Mouse (Mus musculus): ENCODE measurements at regions not wholly inside any gene's neighbourhood (a gene's known extent, or its start where the extent isn't known, plus 50 kb on each side); places are given as distances from the start of the nearest gene placed in this dataset.

DNA sequence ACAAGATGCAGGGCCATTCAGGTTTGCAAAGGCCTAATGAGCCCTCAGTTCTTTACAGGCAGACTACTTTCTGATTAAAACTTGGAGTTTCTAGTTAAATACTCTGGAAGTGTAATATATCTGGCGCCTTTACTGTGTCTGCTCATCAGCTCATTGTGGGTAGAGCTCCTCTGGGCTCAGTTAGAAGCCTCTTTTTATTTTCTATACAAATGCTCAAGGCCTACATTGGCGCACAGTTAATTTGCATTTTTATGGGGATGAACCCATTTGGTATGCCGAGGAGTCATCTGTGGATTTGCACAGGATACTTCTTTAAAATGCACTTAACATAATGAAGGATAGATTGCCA lies 573.5 kb downstream of the Rps29 start:
- Histone ChIP-seq H3K27ac (ENCODE audit: insufficient read depth, low read depth) (no peak overlapping the region), H3K9ac (ENCODE audit: insufficient read depth, low read depth) (no peak overlapping the region), H3K79me2 (replicated peaks; ENCODE audit: control insufficient read depth, extremely low read depth, insufficient read depth, poor library complexity, severe bottlenecking) (no peaks in the 10 kb centered on the region), H3K4me3 (replicated peaks in 1 of 3; ENCODE audit: low read depth in 2 of 3, low read length in 2 of 3, poor library complexity in 1 of 3) (no peak overlapping the region), H3K27me3 (replicated peaks) (no peaks in the 10 kb centered on the region), H3K9me3 (replicated peaks; ENCODE audit: low read length) (no peaks in the 10 kb centered on the region), H3K4me1 (ENCODE audit: control insufficient read depth in 1 of 2, insufficient read depth in 2 of 2) (no peaks in the 10 kb centered on the region), H3K4me2 (ENCODE audit: insufficient read depth, low read depth, poor library complexity, severe bottlenecking) (no peak overlapping the region), H3K36me3 (replicated peaks in 1 of 2; ENCODE audit: control insufficient read depth in 1 of 2, insufficient read depth in 1 of 2, low read length in 1 of 2) (no peaks in the 10 kb centered on the region)
- dilution Hi-C loops (cut with MboI; ENCODE audit: extremely low pct_ligation_motif_present, extremely low pct_unique_long_range_greater_than_20kb, low sequenced_read_pairs): no loop called here
- DNase-seq (ENCODE audit: extremely low read depth): no peak
- TF ChIP-seq PAX5 (IDR thresholded peaks at IDR 0.05; ENCODE audit: low read length) (no peak), SMC3 (IDR thresholded peaks at IDR 0.05; ENCODE audit: low read depth, low read length) (no peak), ZKSCAN1 (IDR thresholded peaks at IDR 0.05; ENCODE audit: borderline replicate concordance, low read depth, low read length) (no peak), ETS1 (conservative IDR thresholded peaks at IDR 0.05; ENCODE audit: low read depth, low read length) (no peak), SIN3A (IDR thresholded peaks at IDR 0.05; ENCODE audit: low read length) (no peak)
- in situ Hi-C loops (cut with MboI; ENCODE audit: low pct_ligation_motif_present, low pct_unique_long_range_greater_than_20kb, low sequenced_read_pairs): no loop called here

DNA sequence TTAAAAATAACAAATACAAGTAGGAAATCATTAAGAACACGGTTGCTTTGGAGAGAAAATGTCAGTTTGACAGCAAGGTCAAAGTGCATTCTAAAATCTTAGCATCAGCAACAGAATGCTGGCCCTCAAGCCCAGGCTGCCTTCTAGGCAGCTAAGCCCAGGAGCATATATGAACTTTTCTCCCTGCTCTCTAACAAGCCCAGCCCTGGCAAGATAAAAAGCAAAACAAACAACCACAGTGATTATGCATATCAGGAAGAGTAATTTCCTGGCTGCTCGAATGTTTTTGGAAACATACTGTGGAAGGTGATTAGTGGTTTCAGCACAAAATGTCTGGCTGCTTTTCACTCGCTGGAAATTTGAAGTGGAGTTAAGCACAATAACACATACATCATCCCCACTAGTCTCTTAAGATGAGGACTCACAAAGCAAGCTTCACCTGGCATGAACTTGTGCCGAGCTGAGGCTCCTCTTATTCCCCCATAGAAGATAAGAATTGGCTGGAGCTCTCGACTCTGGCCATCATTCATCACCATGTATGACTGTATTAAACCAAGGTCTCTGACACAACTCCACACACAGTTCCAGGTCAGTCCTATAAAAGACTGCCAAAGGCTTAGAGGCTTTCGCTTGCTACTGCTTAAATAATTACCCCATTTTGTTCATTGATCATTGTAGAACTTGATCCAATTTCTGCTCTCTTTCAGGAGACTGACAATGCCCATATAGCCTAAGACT lies 574.0 kb downstream of the Rps29 start:
- Histone ChIP-seq H3K4me3 (replicated peaks in 1 of 3; ENCODE audit: low read depth in 2 of 3, low read length in 2 of 3, poor library complexity in 1 of 3) (no peak overlapping the region), H3K9ac (ENCODE audit: insufficient read depth, low read depth) (no peak overlapping the region), H3K4me1 (ENCODE audit: control insufficient read depth in 1 of 2, insufficient read depth in 2 of 2) (no peaks in the 10 kb centered on the region), H3K79me2 (replicated peaks; ENCODE audit: control insufficient read depth, extremely low read depth, insufficient read depth, poor library complexity, severe bottlenecking) (no peaks in the 10 kb centered on the region), H3K9me3 (replicated peaks; ENCODE audit: low read length) (no peaks in the 10 kb centered on the region), H3K27ac (ENCODE audit: insufficient read depth, low read depth) (no peak overlapping the region), H3K36me3 (replicated peaks in 1 of 2; ENCODE audit: control insufficient read depth in 1 of 2, insufficient read depth in 1 of 2, low read length in 1 of 2) (no peaks in the 10 kb centered on the region), H3K27me3 (replicated peaks) (no peaks in the 10 kb centered on the region), H3K4me2 (ENCODE audit: insufficient read depth, low read depth, poor library complexity, severe bottlenecking) (no peak overlapping the region)
- in situ Hi-C loops (cut with MboI; ENCODE audit: low pct_ligation_motif_present, low pct_unique_long_range_greater_than_20kb, low sequenced_read_pairs) (no loop called here), dilution Hi-C loops (cut with MboI; ENCODE audit: extremely low pct_ligation_motif_present, extremely low pct_unique_long_range_greater_than_20kb, low sequenced_read_pairs) (no loop called here)
- no peak for DNase-seq (ENCODE audit: extremely low read depth)
- TF ChIP-seq USF2 (conservative IDR thresholded peaks at IDR 0.05; ENCODE audit: low read depth, low read length) (no peak), PAX5 (IDR thresholded peaks at IDR 0.05; ENCODE audit: low read length) (no peak), MAFK (IDR thresholded peaks at IDR 0.05; ENCODE audit: insufficient replicate concordance, low read length) (no peak), ZKSCAN1 (IDR thresholded peaks at IDR 0.05; ENCODE audit: borderline replicate concordance, low read depth, low read length) (no peak), RAD21 (IDR thresholded peaks at IDR 0.05; ENCODE audit: low read depth, low read length) (no peak), BHLHE40 (IDR thresholded peaks at IDR 0.05; ENCODE audit: low read depth, low read length) (no peak), MXI1 (IDR thresholded peaks at IDR 0.05; ENCODE audit: low read depth, low read length) (no peak), EP300 (IDR thresholded peaks at IDR 0.05; ENCODE audit: low read length) (no peak), MYC (IDR thresholded peaks at IDR 0.05; ENCODE audit: low read depth, low read length) (no peak), JUND (conservative IDR thresholded peaks at IDR 0.05; ENCODE audit: low read depth, low read length) (no peak)

DNA sequence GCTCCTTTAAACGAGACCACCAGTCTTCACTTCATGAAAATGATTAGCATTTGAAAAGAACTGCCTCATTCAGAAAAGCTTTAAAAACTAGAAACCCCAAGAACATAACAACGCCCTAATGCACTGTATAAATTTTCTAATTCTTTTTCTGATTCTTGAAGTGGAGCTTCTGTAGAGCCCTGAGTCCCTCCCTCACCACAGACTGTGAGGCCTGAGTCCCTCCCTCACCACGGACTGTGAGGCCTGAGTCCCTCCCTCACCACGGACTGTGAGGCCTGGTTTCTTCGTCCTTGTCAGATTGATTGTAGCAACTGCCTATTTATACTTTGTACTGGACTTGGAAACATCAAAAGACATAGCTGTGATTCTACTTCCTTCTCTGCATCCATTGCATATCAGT lies 579.1 kb downstream of the Rps29 start:
- DNase-seq (ENCODE audit: extremely low read depth): no peak
- Histone ChIP-seq H3K36me3 (replicated peaks in 1 of 2; ENCODE audit: control insufficient read depth in 1 of 2, insufficient read depth in 1 of 2, low read length in 1 of 2) (no peaks in the 10 kb centered on the region), H3K9ac (ENCODE audit: insufficient read depth, low read depth) (no peak overlapping the region), H3K79me2 (replicated peaks; ENCODE audit: control insufficient read depth, extremely low read depth, insufficient read depth, poor library complexity, severe bottlenecking) (no peaks in the 10 kb centered on the region), H3K9me3 (replicated peaks; ENCODE audit: low read length) (no peaks in the 10 kb centered on the region), H3K4me1 (ENCODE audit: control insufficient read depth in 1 of 2, insufficient read depth in 2 of 2) (no peaks in the 10 kb centered on the region), H3K27ac (ENCODE audit: insufficient read depth, low read depth) (no peak overlapping the region), H3K4me2 (ENCODE audit: insufficient read depth, low read depth, poor library complexity, severe bottlenecking) (no peak overlapping the region), H3K27me3 (replicated peaks) (no peaks in the 10 kb centered on the region), H3K4me3 (replicated peaks in 1 of 3; ENCODE audit: low read depth in 2 of 3, low read length in 2 of 3, poor library complexity in 1 of 3) (no peak overlapping the region)
- in situ Hi-C loops (cut with MboI; ENCODE audit: low pct_ligation_motif_present, low pct_unique_long_range_greater_than_20kb, low sequenced_read_pairs) (no loop called here), dilution Hi-C loops (cut with MboI; ENCODE audit: extremely low pct_ligation_motif_present, extremely low pct_unique_long_range_greater_than_20kb, low sequenced_read_pairs) (no loop called here)
- TF ChIP-seq ELF1 (IDR thresholded peaks at IDR 0.05; ENCODE audit: low read depth, low read length) (no peak), BHLHE40 (IDR thresholded peaks at IDR 0.05; ENCODE audit: low read depth, low read length) (no peak), HCFC1 (IDR thresholded peaks at IDR 0.05; ENCODE audit: low read depth, low read length) (no peak), ETS1 (conservative IDR thresholded peaks at IDR 0.05; ENCODE audit: low read depth, low read length) (no peak), POLR2A (IDR thresholded peaks at IDR 0.05; ENCODE audit: low read depth, low read length) (no peak), JUN (IDR thresholded peaks at IDR 0.05; ENCODE audit: insufficient read depth, low read depth, low read length) (no peak), UBTF (IDR thresholded peaks at IDR 0.05; ENCODE audit: low read depth, low read length) (no peak), ZMIZ1 (IDR thresholded peaks at IDR 0.05; ENCODE audit: low read depth, low read length) (no peak), MXI1 (IDR thresholded peaks at IDR 0.05; ENCODE audit: low read depth, low read length) (no peak), MAX (IDR thresholded peaks at IDR 0.05; ENCODE audit: low read length) (no peak), E2F4 (IDR thresholded peaks at IDR 0.05; ENCODE audit: insufficient replicate concordance, low read depth, low read length) (no peak), GABPA (IDR thresholded peaks at IDR 0.05; ENCODE audit: insufficient replicate concordance, low read depth, low read length) (no peak), CTCF (conservative IDR thresholded peaks at IDR 0.05 in 1 of 2, IDR thresholded peaks at IDR 0.05 in 1 of 2; ENCODE audit: low read depth in 2 of 2, low read length in 2 of 2) (no peak), TCF12 (IDR thresholded peaks at IDR 0.05; ENCODE audit: low read depth, low read length) (no peak), KAT2A (IDR thresholded peaks at IDR 0.05; ENCODE audit: insufficient replicate concordance, low read length) (no peak), EP300 (IDR thresholded peaks at IDR 0.05; ENCODE audit: low read length) (no peak)
